Mouse (Mus musculus): ENCODE results near the gene Spty2d1. TPM values are rescaled to one million over a fixed set of nuclear protein-coding genes. Genes with fewer than 3 reads are reported as not detected.
"Not testable (repeated sequence)": the region's sequence is repeated elsewhere in the genome, so short reads cannot be mapped to it uniquely, and the experiment has no call there.

Spty2d1 gene
- polyA plus RNA-seq, 1 experiment from 2014 or later: 7.4 TPM

DNA sequence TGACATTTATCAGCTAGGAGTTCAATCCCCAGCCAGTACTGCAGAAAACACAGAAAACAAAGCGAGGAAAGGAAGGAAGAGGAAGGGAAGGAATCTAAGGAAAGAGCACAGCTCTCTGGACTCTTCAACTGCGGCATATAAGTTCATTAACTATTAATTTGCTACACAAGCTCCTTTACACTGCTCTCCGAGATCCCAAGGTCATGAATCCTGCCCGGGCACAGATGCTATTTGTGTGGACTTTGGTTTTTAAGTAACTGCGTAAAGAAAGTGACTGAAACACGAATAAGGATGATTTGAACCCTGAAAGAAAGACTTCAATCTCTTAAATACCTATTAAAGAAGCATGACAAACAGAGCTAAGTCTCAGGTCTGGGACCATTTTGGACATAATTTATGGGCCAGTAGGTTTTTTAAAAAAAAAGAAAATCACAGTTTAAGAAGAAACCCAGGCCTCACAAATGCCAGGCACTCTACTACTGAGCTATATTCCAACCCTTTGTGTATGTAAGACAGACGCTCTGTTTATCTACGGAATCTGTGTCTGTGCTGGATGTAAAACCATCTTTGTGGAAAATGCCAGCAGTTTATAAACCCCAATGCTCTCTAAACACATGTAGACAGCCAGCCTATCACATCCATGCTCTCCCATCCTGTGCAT, 8.1 kb downstream of the Spty2d1 start:
- peaks cover 18% of the 10 kb centered on the region for H3K36me3 ChIP-seq (ENCODE audit: control insufficient read depth, insufficient read depth, low read length)
- H3K4me2 ChIP-seq (ENCODE audit: low read length): no peak overlapping the region
- 83% methylated on average over 8 of the region's 8 CpGs for WGBS
- H3K9ac ChIP-seq (ENCODE audit: low read depth, low read length): no peak overlapping the region
- no peaks in the 10 kb centered on the region for H3K27me3 ChIP-seq (replicated peaks; ENCODE audit: control insufficient read depth, insufficient read depth, low read length)
- H3K4me1 ChIP-seq (ENCODE audit: control insufficient read depth, insufficient read depth, low read depth, low read length): peaks cover 6% of the 10 kb centered on the region
- H3K4me3 ChIP-seq (ENCODE audit: low read length): no peak overlapping the region
- no peaks in the 10 kb centered on the region for H3K9me3 ChIP-seq (ENCODE audit: control insufficient read depth, low read length)
- H3K27ac ChIP-seq (ENCODE audit: low read depth, low read length): no peak overlapping the region
- ATAC-seq: no peak

DNA sequence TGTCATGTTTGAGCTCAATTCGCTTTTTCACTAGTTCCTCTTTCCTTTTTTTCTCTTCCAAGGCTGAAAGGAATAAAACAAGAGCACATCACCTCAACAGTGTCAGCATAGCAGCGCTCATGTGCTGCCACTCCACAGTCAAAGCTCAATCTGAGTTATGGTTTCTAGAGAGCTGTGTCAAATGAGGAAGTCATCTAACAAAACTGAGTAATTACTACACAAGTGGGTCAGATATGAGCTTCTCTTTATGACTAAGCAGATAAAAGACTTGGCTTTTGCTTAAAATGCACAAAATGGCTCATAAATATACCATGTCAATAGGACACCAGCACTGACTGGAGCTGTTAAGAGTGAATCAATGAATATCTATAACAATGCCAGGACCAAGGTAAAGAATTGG, 9.3 kb downstream of the Spty2d1 start:
- peaks cover 26% of the 10 kb centered on the region for H3K36me3 ChIP-seq (ENCODE audit: control insufficient read depth, insufficient read depth, low read length)

DNA sequence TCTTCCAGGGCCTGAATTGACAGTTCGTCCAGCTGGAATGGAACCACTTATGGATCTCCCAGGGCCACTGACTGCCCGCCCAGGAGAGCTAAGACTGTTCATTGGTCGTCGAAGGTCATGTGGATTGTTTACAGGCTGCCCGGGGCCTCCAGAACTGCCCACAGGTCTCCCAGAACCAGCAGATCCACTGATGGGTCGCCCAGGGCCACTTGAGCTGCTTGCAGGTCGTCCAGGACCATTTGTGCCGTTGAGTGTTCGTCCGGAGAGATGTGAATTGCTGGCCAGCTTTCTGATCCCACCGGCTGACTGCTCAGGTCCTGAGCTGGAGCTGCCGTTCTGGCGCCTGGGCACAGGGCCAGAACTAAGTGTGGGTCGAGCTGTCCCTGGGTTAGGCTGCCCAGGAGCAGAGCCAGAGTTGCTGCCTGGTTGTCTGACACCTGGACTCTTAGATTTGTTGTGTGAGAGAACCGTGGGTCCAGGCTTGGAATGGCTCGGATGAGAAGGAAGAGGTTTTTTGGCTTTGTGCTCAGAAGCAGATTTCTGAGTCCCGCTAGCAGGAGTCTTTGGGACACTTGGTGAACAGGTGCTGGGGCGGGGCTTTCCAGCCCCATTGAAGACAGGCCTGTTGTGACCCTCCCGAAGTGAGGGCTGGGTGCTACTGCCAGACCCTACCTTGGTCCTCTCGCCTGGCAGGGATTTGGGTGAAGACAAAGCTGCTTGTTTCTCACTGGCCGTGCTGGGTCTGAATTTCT, 10.4 kb downstream of the Spty2d1 start:
- WGBS: 75% methylated on average over 21 of the region's 21 CpGs
- Histone ChIP-seq H3K9me3 (ENCODE audit: control insufficient read depth, low read length) (no peaks in the 10 kb centered on the region), H3K4me2 (ENCODE audit: low read length) (no peak overlapping the region), H3K36me3 (ENCODE audit: control insufficient read depth, insufficient read depth, low read length) (peaks cover 30% of the 10 kb centered on the region), H3K27ac (ENCODE audit: low read depth, low read length) (no peak overlapping the region), H3K27me3 (replicated peaks; ENCODE audit: control insufficient read depth, insufficient read depth, low read length) (no peaks in the 10 kb centered on the region), H3K4me1 (ENCODE audit: control insufficient read depth, insufficient read depth, low read depth, low read length) (peaks cover 3% of the 10 kb centered on the region), H3K9ac (ENCODE audit: low read depth, low read length) (no peak overlapping the region), H3K4me3 (ENCODE audit: low read length) (no peak overlapping the region)
- peak; percentile 48; the same call in 1 of the 2 replicates for ATAC-seq

More for the DNA sequence above, 9.3 kb downstream of the Spty2d1 start:
- Histone ChIP-seq H3K4me2 (ENCODE audit: low read length) (no peak overlapping the region), H3K9me3 (ENCODE audit: control insufficient read depth, low read length) (no peaks in the 10 kb centered on the region), H3K4me3 (ENCODE audit: low read length) (no peak overlapping the region), H3K27me3 (replicated peaks; ENCODE audit: control insufficient read depth, insufficient read depth, low read length) (no peaks in the 10 kb centered on the region), H3K27ac (ENCODE audit: low read depth, low read length) (no peak overlapping the region), H3K4me1 (ENCODE audit: control insufficient read depth, insufficient read depth, low read depth, low read length) (peaks cover 6% of the 10 kb centered on the region), H3K9ac (ENCODE audit: low read depth, low read length) (no peak overlapping the region)
- WGBS: 87% methylated on average over 2 of the region's 2 CpGs
- no peak for ATAC-seq

DNA sequence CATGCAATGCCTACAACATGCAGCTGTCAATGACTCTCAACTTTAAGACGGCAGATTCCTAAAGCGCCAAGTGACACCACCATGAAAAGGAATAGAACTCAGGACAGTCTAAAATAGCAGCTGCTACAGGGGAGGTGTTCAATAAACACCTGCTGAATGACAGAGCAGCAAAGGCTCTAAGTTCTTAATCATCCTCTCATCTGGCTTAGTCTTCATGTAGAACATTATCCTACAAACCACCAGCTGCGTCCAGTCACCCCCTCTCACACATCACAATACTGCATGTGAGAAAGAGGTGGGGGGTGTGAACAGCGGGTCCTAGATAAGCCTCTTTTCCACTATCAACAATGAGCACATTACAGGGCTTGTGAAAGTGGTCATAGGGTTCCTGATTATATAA, 11.2 kb downstream of the Spty2d1 start:
- 93% methylated on average over 4 of the region's 4 CpGs for WGBS
- H3K36me3 ChIP-seq (ENCODE audit: control insufficient read depth, insufficient read depth, low read length): peaks cover 33% of the 10 kb centered on the region

DNA sequence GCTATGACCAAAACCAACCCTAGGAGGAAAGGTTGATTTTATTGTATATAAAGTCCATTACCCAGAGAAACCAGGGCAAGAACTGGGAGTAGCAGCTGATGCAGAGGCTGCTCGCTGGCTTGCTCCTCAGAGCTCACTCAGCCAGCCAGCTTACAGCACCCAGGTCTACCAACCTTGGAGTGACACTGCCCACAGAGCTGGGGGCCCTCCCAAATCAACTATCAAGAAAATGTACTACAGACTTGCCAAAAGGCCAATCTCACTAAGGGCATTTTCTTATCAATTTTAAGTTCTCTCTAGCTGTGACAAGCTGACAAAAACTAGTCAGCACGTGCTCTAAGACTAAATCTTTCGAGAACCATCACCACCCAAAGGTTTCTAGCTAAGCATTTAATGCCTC, 12.7 kb downstream of the Spty2d1 start:
- Histone ChIP-seq H3K9ac (ENCODE audit: low read depth, low read length) (no peak overlapping the region), H3K27me3 (replicated peaks; ENCODE audit: control insufficient read depth, insufficient read depth, low read length) (no peaks in the 10 kb centered on the region), H3K4me1 (ENCODE audit: control insufficient read depth, insufficient read depth, low read depth, low read length) (no peaks in the 10 kb centered on the region; the same call in 1 of the 2 replicates), H3K4me3 (ENCODE audit: low read length) (no peak overlapping the region), H3K4me2 (ENCODE audit: low read length) (no peak overlapping the region), H3K27ac (ENCODE audit: low read depth, low read length) (no peak overlapping the region), H3K9me3 (ENCODE audit: control insufficient read depth, low read length) (no peaks in the 10 kb centered on the region), H3K36me3 (ENCODE audit: control insufficient read depth, insufficient read depth, low read length) (peaks cover 36% of the 10 kb centered on the region)
- WGBS: 92% methylated on average over 3 of the region's 3 CpGs
- ATAC-seq: no peak

More for the DNA sequence above, 11.2 kb downstream of the Spty2d1 start:
- Histone ChIP-seq H3K4me1 (ENCODE audit: control insufficient read depth, insufficient read depth, low read depth, low read length) (no peaks in the 10 kb centered on the region; the same call in none of the 2 replicates), H3K27me3 (replicated peaks; ENCODE audit: control insufficient read depth, insufficient read depth, low read length) (no peaks in the 10 kb centered on the region), H3K4me2 (ENCODE audit: low read length) (no peak overlapping the region), H3K9me3 (ENCODE audit: control insufficient read depth, low read length) (no peaks in the 10 kb centered on the region), H3K9ac (ENCODE audit: low read depth, low read length) (no peak overlapping the region), H3K27ac (ENCODE audit: low read depth, low read length) (no peak overlapping the region), H3K4me3 (ENCODE audit: low read length) (no peak overlapping the region)
- no peak for ATAC-seq

DNA sequence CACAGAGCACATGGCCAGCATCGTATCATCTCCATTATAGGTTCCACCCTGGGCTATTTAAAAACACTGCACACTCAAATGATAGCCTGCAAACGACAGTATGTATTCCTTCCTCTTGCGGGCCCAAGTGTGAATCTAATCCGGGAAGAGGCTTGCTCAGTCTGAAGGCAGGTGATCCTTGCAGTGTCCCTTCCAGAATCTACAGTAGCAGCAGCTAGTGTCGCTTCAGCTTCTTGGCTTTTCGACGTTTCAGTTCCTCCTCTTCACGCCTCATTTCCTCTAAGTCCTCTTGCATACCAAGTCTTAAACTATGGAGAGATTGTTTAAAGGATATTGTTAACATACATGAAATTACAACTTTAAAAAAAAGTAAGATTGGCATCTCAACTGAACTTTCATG, 15.1 kb downstream of the Spty2d1 start:
- no peak overlapping the region for H3K4me2 ChIP-seq (ENCODE audit: low read length)
- no peaks in the 10 kb centered on the region for H3K27me3 ChIP-seq (replicated peaks; ENCODE audit: control insufficient read depth, insufficient read depth, low read length)
- H3K27ac ChIP-seq (ENCODE audit: low read depth, low read length): no peak overlapping the region
- H3K9me3 ChIP-seq (ENCODE audit: control insufficient read depth, low read length): no peaks in the 10 kb centered on the region
- no peak overlapping the region for H3K4me3 ChIP-seq (ENCODE audit: low read length)
- peaks cover 30% of the 10 kb centered on the region for H3K36me3 ChIP-seq (ENCODE audit: control insufficient read depth, insufficient read depth, low read length)
- WGBS: 79% methylated on average over 8 of the region's 8 CpGs
- no peaks in the 10 kb centered on the region for H3K4me1 ChIP-seq (ENCODE audit: control insufficient read depth, insufficient read depth, low read depth, low read length)
- no peak overlapping the region for H3K9ac ChIP-seq (ENCODE audit: low read depth, low read length)
- ATAC-seq: no peak

DNA sequence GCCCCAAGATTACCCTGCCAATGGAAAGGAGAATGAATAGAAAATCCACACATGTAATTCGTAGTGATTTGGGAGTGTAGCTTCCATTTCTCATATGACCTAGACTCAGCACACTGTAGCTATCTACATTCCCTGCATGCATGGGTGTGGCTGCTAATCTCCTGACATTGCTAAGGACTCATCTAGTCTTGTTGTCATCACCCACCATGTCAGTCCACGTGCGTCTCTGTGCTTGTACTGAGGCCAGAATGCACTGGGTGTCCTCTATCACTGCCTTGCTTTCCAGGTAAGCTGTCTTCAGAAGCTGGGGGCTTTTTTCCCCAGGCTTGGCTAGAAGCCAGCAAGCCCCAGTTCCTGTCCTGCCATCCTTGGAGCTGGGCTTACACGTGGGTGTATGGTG, 18.8 kb downstream of the Spty2d1 start:
- H3K27me3 ChIP-seq (replicated peaks; ENCODE audit: control insufficient read depth, insufficient read depth, low read length); H3K9ac ChIP-seq (ENCODE audit: low read depth, low read length); H3K9me3 ChIP-seq (ENCODE audit: control insufficient read depth, low read length); H3K4me3 ChIP-seq (ENCODE audit: low read length); ATAC-seq; H3K4me1 ChIP-seq (ENCODE audit: control insufficient read depth, insufficient read depth, low read depth, low read length); H3K4me2 ChIP-seq (ENCODE audit: low read length); H3K27ac ChIP-seq (ENCODE audit: low read depth, low read length): not testable (repeated sequence)
- 87% methylated on average over 4 of the region's 4 CpGs for whole genome bisulfite sequencing
- peaks cover 14% of the 10 kb centered on the region for H3K36me3 ChIP-seq (ENCODE audit: control insufficient read depth, insufficient read depth, low read length)

DNA sequence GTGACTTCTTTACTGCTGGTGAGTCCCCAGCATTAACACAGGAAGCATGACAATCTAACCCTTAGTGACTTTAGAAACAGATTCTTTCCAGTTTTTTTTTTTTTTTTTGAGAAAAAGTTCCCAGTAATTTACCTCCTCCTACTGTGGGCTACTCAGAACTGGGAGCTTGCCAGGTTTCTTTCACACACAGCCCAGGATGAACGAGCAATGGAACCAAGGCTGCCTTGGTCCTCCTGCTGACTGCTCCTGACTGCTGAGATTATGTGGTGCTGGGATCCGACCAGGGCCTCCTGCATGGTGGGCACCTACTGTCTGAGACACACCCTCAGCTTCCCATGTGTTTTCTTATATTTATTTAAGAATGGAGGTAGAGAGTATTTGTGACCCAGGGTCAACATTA, 21.1 kb downstream of the Spty2d1 start:
- Histone ChIP-seq H3K27ac (ENCODE audit: low read depth, low read length) (no peak overlapping the region; the same call in 1 of the 2 replicates), H3K4me2 (ENCODE audit: low read length) (no peak overlapping the region), H3K4me1 (ENCODE audit: control insufficient read depth, insufficient read depth, low read depth, low read length) (no peaks in the 10 kb centered on the region; the same call in 1 of the 2 replicates), H3K27me3 (replicated peaks; ENCODE audit: control insufficient read depth, insufficient read depth, low read length) (no peaks in the 10 kb centered on the region), H3K4me3 (ENCODE audit: low read length) (no peak overlapping the region), H3K36me3 (ENCODE audit: control insufficient read depth, insufficient read depth, low read length) (peaks cover 3% of the 10 kb centered on the region; the same call in 1 of the 2 replicates), H3K9me3 (ENCODE audit: control insufficient read depth, low read length) (no peaks in the 10 kb centered on the region), H3K9ac (ENCODE audit: low read depth, low read length) (no peak overlapping the region)
- no peak for ATAC-seq
- 42% methylated on average over 2 of the region's 2 CpGs for WGBS

DNA sequence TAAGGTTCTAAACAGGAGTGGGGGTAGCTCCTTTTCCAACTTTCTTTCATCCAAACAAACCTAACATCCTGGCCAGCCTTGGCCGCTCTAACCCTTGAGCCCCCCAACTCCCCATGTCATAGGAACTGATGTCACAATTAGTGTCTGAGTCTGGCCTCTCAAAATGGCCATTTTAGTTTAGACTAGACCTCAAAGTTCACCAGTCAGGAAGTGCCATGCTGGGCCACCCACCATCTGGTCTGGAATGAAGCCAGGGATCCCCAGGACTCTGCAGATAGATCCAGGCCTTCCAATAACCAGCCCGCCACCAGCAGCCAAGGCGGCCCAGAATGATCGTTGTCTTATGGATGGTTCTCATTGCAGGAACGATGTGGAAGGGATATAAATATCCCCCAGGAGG, 21.6 kb downstream of the Spty2d1 start:
- Histone ChIP-seq H3K9me3 (ENCODE audit: control insufficient read depth, low read length) (no peaks in the 10 kb centered on the region), H3K4me1 (ENCODE audit: control insufficient read depth, insufficient read depth, low read depth, low read length) (no peaks in the 10 kb centered on the region; the same call in 1 of the 2 replicates), H3K4me3 (ENCODE audit: low read length) (no peak overlapping the region), H3K4me2 (ENCODE audit: low read length) (no peak overlapping the region), H3K9ac (ENCODE audit: low read depth, low read length) (no peak overlapping the region), H3K27me3 (replicated peaks; ENCODE audit: control insufficient read depth, insufficient read depth, low read length) (no peaks in the 10 kb centered on the region), H3K36me3 (ENCODE audit: control insufficient read depth, insufficient read depth, low read length) (no peaks in the 10 kb centered on the region; the same call in 1 of the 2 replicates), H3K27ac (ENCODE audit: low read depth, low read length) (no peak overlapping the region)
- WGBS: 51% methylated on average over 5 of the region's 5 CpGs
- ATAC-seq: peak; percentile 50; the same call in 1 of the 2 replicates

Data from hindbrain, embryonic 16.5 days (tissue).